Mouse (Mus musculus) splenic B cell, adult 2 months (primary cell): ENCODE data around the gene Adgrb3.
"Not testable (repeated sequence)": the region's sequence is repeated elsewhere in the genome, so short reads cannot be mapped to it uniquely, and the experiment has no call there.

ENCODE experiments used
- DNase-seq: peaks from one replicate; pipeline ENCODE4 v3.0.0-alpha.2; 2011; ENCODE audit warnings: low read depth, low spot score
- H3K27me3 ChIP-seq: 2 replicates; pipeline ENCODE4 v1.6.1; 2012; ENCODE audit warnings: mild to moderate bottlenecking, low read length, moderate library complexity, mixed read lengths; ENCODE audit not compliant: control insufficient read depth, poor library complexity, insufficient read depth, severe bottlenecking
- H3K36me3 ChIP-seq: 2 replicates; pipeline ENCODE4 v1.6.1; 2012; ENCODE audit warnings: mild to moderate bottlenecking, low read length, moderate library complexity, mixed read lengths; ENCODE audit not compliant: control insufficient read depth, poor library complexity, insufficient read depth, severe bottlenecking

The Adgrb3 gene

GRCm38 (mm10) chr1:25652717-25653116 is 176.8 kb downstream of the Adgrb3 start:
- Histone ChIP-seq H3K27me3 (no peaks in the 10 kb centered on the region), H3K36me3 (no peaks in the 10 kb centered on the region)
- DNase-seq, result no peak

DNA sequence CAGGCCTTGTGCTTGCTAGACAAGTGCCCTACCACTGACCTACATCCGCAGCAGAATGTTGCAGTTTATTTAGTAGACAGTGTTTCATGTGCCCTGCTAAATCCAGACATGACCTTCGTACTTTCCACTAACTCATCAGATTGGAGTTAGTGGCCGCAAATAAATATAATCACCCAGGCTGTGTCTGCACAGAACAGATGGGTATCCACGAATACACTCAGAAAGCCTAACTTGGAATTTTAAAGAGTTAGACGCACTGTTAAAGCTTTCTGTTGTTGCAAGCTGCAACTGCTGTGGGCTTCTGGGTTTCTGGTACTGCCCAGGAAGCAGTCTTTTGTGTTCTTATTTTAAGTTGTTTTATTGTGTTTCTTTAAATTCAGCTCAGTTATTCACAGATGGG is 185.3 kb downstream of the Adgrb3 start:
- DNase-seq, result no peak
- Histone ChIP-seq H3K36me3 (no peaks in the 10 kb centered on the region), H3K27me3 (no peaks in the 10 kb centered on the region)

- H3K36me3 ChIP-seq, result no peaks in the 10 kb centered on the region
- DNase-seq, result no peak
- H3K27me3 ChIP-seq, result no peaks in the 10 kb centered on the region
These were observed 208.0 kb downstream of the Adgrb3 start for GRCm38 (mm10) chr1:25621458-25621857.

GRCm38 (mm10) chr1:25616954-25617353 is 212.6 kb downstream of the Adgrb3 start:
- DNase-seq, result no peak
- Histone ChIP-seq H3K27me3 (no peaks in the 10 kb centered on the region), H3K36me3 (no peaks in the 10 kb centered on the region)

DNA sequence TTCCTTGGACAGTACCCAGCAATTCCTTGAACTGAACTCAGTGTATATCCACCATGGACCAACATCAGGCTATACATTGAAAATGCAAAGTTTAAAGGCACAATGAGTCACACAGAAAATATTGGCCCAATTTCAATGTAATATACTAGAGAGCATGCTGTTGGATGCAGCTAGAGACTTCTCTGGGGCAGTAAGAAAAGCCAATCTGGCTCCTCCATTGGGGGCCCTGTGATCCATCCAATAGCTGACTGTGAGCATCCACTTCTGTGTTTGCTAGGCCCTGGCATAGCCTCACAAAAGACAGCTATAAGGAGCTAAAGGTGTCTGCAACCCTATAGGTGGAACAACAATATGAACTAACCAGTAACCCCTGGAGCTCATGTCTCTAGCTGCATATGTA is 218.7 kb downstream of the Adgrb3 start:
- DNase-seq, H3K36me3 ChIP-seq, H3K27me3 ChIP-seq: not testable (repeated sequence)

DNA sequence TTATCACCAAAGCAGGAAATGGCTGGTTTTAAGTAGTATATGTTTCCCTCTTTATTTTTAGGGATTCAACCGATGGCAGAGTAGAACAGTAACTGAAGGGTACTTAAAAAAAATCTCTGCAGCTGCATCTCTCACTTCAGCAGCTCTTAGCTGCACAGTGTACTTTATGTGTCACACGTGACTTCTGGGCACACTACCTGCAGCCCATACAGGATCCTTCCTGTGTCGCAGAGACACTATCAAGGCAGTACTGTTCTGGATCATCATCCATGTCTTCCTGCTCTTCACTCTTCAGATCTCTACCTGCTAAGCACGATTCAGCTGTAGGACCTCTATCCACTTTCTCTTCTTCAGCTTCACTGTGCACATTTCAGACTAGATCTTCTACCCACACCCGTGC is 230.6 kb downstream of the Adgrb3 start:
- DNase-seq, result no peak
- Histone ChIP-seq H3K36me3 (no peaks in the 10 kb centered on the region), H3K27me3 (no peaks in the 10 kb centered on the region)

DNA sequence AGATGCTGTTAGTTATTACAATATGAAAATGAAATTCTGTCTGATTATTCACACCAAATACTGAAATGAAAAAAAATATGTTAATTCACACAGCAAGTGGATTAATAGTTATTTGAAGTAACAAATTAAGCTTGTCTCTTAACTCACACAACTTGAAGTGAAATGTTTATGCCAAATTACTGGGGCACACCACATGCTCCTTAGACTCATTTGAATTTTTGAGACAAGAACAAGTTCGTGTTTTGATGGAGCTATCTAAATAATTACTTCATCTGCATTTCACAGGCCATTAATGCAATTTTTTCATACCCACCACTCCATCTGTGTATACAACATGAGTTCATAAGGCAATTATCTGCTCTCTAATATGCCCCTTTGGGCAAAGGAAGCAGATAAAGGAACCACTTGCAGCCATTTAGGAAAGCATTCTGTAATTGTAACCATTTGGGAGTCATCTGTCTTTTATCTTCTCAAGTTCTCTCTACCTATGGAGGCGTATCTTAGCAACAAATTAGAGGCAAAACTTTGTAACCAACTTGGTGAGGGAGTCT is 240.9 kb downstream of the Adgrb3 start:
- Histone ChIP-seq H3K27me3 (no peaks in the 10 kb centered on the region), H3K36me3 (no peaks in the 10 kb centered on the region)
- DNase-seq, result no peak

DNA sequence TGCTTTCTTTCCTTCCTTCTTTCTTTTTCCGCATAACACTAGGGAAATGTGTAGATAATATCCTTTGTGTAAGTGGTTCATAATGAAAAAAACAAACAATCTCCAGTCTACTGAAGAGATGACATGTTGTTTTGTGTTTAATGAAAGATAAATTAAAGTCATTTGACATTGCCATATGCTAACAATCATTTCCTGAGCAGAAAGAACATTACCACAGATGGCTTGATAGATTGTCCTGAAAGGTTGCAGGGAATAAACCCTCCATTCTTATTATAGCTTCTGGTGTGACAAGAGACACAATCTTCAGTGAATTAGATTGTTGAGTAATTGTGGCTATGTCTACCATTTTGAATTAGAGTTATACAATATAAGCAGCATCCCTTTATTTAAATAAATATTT is 247.8 kb downstream of the Adgrb3 start:
- DNase-seq, result no peak
- no peaks in the 10 kb centered on the region for H3K36me3 ChIP-seq

GRCm38 (mm10) chr1:25577836-25578235 is 251.7 kb downstream of the Adgrb3 start:
- Histone ChIP-seq H3K36me3 (no peaks in the 10 kb centered on the region), H3K27me3 (no peaks in the 10 kb centered on the region)
- DNase-seq, result no peak

More for the DNA sequence above, 247.8 kb downstream of the Adgrb3 start:
- H3K27me3 ChIP-seq, result no peaks in the 10 kb centered on the region

DNA sequence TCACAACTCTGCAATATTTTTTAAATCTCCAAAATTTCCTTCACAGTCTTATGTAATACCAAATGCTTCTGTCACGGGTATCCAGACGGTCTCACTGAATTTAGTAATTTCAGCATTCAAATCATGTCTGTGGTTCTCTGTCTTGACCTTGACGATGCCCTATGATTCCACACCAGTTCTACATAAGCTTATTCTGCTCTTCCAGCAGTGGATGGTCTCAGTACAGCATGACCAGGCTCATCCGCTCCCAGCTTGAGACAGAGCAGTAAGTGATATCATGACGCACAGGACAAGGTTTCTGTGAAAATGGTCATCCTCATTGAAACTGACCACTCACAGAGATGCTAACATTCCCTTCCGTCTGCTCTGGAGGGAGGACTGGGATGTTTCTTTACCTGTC is 252.9 kb downstream of the Adgrb3 start:
- DNase-seq, result no peak
- Histone ChIP-seq H3K27me3 (no peaks in the 10 kb centered on the region), H3K36me3 (no peaks in the 10 kb centered on the region)

DNA sequence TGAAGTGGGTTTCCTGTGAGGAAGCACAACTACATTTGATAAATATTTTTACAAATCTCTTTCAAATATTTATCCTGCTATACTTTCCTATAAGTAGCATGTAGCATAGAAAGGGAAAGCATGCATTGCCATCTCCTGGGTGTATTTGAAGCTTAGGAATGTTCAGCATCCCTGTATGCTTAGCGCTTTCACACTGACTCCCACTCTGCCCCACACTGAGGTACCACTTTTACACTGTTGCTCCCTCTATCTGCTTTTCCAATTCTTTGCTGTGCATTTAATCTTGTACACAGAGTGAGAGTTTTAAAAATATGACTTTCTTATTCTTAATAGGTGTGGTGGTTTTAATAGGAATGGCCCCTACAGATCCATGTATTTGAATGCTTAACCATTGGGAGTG is 261.4 kb downstream of the Adgrb3 start:
- no peak for DNase-seq
- Histone ChIP-seq H3K27me3 (no peaks in the 10 kb centered on the region; the same call in 1 of the 2 replicates), H3K36me3 (no peaks in the 10 kb centered on the region)

- H3K27me3 ChIP-seq, result no peaks in the 10 kb centered on the region
- DNase-seq, result no peak
- no peaks in the 10 kb centered on the region for H3K36me3 ChIP-seq
These were observed 283.4 kb downstream of the Adgrb3 start for GRCm38 (mm10) chr1:25546072-25546471.

- H3K27me3 ChIP-seq, result no peaks in the 10 kb centered on the region
- DNase-seq, result no peak
- H3K36me3 ChIP-seq, result no peaks in the 10 kb centered on the region
These were observed 285.6 kb downstream of the Adgrb3 start for GRCm38 (mm10) chr1:25543915-25544314.

GRCm38 (mm10) chr1:25542891-25543290 is 286.6 kb downstream of the Adgrb3 start:
- no peaks in the 10 kb centered on the region for H3K27me3 ChIP-seq
- DNase-seq, result no peak
- no peaks in the 10 kb centered on the region for H3K36me3 ChIP-seq

GRCm38 (mm10) chr1:25526976-25527375 is 302.5 kb downstream of the Adgrb3 start:
- no peak for DNase-seq
- no peaks in the 10 kb centered on the region for H3K36me3 ChIP-seq

GRCm38 (mm10) chr1:25510321-25511055 is 319.0 kb downstream of the Adgrb3 start:
- Histone ChIP-seq H3K36me3 (no peaks in the 10 kb centered on the region), H3K27me3 (no peaks in the 10 kb centered on the region)
- no peak for DNase-seq

More at GRCm38 (mm10) chr1:25526976-25527375, 302.5 kb downstream of the Adgrb3 start:
- no peaks in the 10 kb centered on the region for H3K27me3 ChIP-seq
